Mouse (Mus musculus) thymus, adult 2 months (tissue): ENCODE measurements around the gene Pld4.

Experiments
- CTCF ChIP-seq: fragments of 200-500 bp; IDR thresholded peaks from 2 replicates; pipeline ENCODE4 v1.5.1; 2012; ENCODE audit warnings: mild to moderate bottlenecking, control low read depth, low read length, moderate library complexity, borderline replicate concordance; ENCODE audit not compliant: control insufficient read depth, poor library complexity, insufficient read depth; ENCODE audit errors: extremely low read depth
- POLR2A ChIP-seq: fragments of 200-500 bp; IDR thresholded peaks from 2 replicates; pipeline ENCODE4 v1.6.1; 2012; ENCODE audit warnings: mild to moderate bottlenecking, low read length, control low read depth, moderate library complexity; ENCODE audit not compliant: control insufficient read depth, poor library complexity, insufficient read depth; ENCODE audit errors: extremely low read depth

DNA sequence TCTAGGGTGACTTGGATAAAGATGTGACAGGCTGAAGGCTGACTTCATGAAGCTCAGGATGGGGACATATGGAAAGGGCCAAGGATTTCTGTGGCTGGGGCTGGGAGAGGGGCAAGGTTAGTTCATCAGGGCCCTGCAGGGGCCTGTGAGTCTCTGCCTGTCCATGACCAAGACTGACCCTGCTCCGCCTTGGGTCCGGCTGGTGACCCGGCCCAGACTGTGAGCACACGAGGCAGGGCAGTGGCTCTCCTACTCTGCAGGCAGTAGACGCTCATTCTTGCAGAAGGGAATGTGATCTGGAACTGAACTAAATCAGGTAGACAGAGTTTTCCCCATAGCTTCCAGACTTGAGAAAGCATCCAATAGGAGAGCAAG, 47.7 kb downstream of the Pld4 start:
- TF ChIP-seq CTCF (no peak), POLR2A (no peak)
